Mouse (Mus musculus) neutrophil, adult 5-6 weeks (primary cell): ENCODE data around the gene Ssbp2. TPM values are rescaled to one million over a fixed set of nuclear protein-coding genes. Genes with fewer than 3 reads are reported as not detected.

Source experiments
- ATAC-seq: fragments of 151-379, 151-347 bp; 2 replicates; pipeline ENCODE4 v1.8.0; 2017; ENCODE audit warnings: mild to moderate bottlenecking, moderate TSS enrichment; ENCODE audit not compliant: insufficient number of reproducible peaks, poor library complexity, low FRiP score, severe bottlenecking; ENCODE audit errors: extremely low read depth
- total RNA-seq: library from RNA; stranded (forward); fragments of 200-1000 nt; gene quantifications from 2 replicates; pipeline ENCODE4 v1.2.3, GENCODE M21; 2017

Gene Ssbp2
- total RNA-seq, result 20.3 and 34.0 TPM in 2 replicates

- ATAC-seq, result no peak
These were observed at the start of gene Ssbp2 for GRCm38 (mm10) chr13:91459896-91460620. TSS of gene Ssbp2 (plus strand) at chr13:91460283.

GRCm38 (mm10) chr13:91413752-91414503 lies 46.2 kb upstream of the Ssbp2 start:
- ATAC-seq, result no peak

- ATAC-seq, result no peak
These were observed 44.2 kb upstream of the Ssbp2 start for GRCm38 (mm10) chr13:91415896-91416295.

GRCm38 (mm10) chr13:91416698-91417097 lies 43.4 kb upstream of the Ssbp2 start:
- ATAC-seq, result no peak

GRCm38 (mm10) chr13:91421387-91421949 lies 38.6 kb upstream of the Ssbp2 start:
- no peak for ATAC-seq

GRCm38 (mm10) chr13:91430867-91431266 lies 29.2 kb upstream of the Ssbp2 start:
- ATAC-seq, result 0 out of 2 replicates have a peak, but pooled peaks have one; percentile 23

- ATAC-seq, result no peak
These were observed 28.4 kb upstream of the Ssbp2 start for GRCm38 (mm10) chr13:91431392-91432355.

- no peak for ATAC-seq
These were observed 27.1 kb upstream of the Ssbp2 start for GRCm38 (mm10) chr13:91433021-91433420.

GRCm38 (mm10) chr13:91437931-91438330 lies 22.2 kb upstream of the Ssbp2 start:
- no peak for ATAC-seq

GRCm38 (mm10) chr13:91441476-91441875 lies 18.6 kb upstream of the Ssbp2 start:
- ATAC-seq, result no peak

GRCm38 (mm10) chr13:91446728-91447127 lies 13.4 kb upstream of the Ssbp2 start:
- no peak for ATAC-seq

- ATAC-seq, result no peak
These were observed 11.1 kb upstream of the Ssbp2 start for GRCm38 (mm10) chr13:91448936-91449335.

- no peak for ATAC-seq
These were observed 8.5 kb upstream of the Ssbp2 start for GRCm38 (mm10) chr13:91451405-91452166.

GRCm38 (mm10) chr13:91452269-91452668 lies 7.8 kb upstream of the Ssbp2 start:
- ATAC-seq, result no peak

GRCm38 (mm10) chr13:91453236-91453635 lies 6.8 kb upstream of the Ssbp2 start:
- peak; percentile 53; the same call in 1 of the 2 replicates for ATAC-seq

GRCm38 (mm10) chr13:91456041-91456440 lies 4.0 kb upstream of the Ssbp2 start:
- no peak for ATAC-seq

- no peak for ATAC-seq
These were observed 3.3 kb upstream of the Ssbp2 start for GRCm38 (mm10) chr13:91456735-91457134.

GRCm38 (mm10) chr13:91457974-91458373 lies 2.1 kb upstream of the Ssbp2 start:
- ATAC-seq, result no peak
